Mouse (Mus musculus): Measurements from ENCODE around the gene Pabpc1l.

- no peak for TF ChIP-seq EP300 (optimal IDR thresholded peaks at IDR 0.05)
- TF ChIP-seq CTCF (IDR thresholded peaks at IDR 0.05; ENCODE audit: low read depth) = no peak
These were observed 9.9 kb upstream of the Pabpc1l start for GRCm38 (mm10) chr2:164015304-164015703.

Measured in stomach, postnatal 0 days (tissue).